Mouse (Mus musculus): ENCODE results near the gene Gabpb2. TPM values are rescaled to one million over a fixed set of nuclear protein-coding genes. Genes with fewer than 3 reads are reported as not detected.

Gene Gabpb2
- 38.0 TPM for polyA plus RNA-seq (2017; shearing (Covaris generic))

GRCm38 (mm10) chr3:95217255-95218134, at the start of gene Gabpb2:
Gene Gabpb2 (minus strand): TSS chr3:95217916.

DNA sequence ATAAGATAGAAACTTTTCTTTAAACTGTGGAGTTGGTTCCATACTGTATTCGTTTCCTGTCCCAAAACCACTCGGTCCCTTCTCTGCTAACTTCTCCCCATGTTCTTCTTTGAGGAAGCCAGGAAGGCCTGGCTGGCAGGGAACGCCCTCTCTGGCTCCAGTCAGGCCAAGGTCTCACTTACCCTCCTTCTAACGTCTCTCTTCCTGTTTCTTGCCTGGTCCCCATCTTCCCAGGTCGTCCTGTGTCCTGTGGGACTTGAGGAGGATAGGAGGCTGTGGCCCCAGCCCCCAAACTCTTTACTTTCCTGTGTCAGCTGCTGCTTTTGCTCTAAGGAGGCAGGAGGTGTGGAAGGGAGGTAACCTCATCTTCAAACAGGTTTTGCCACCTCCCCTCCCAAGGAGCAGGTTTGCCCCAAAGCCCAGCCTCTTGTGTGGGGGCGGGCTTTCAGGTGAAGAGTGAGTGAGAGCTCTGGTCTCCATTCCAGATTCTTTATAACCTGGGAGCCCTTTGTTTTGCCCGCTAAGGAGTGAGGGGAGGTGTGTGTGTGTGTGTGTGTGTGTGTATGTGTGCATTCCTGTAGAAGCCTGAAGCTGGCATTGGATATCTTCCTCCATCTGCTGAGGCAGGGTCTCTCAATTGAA, 33.2 kb upstream of the Gabpb2 start, which contains the start of gene Bnipl:
Bnipl (minus strand) TSS at position 411 of the 642 bp plus-strand sequence.

DNA sequence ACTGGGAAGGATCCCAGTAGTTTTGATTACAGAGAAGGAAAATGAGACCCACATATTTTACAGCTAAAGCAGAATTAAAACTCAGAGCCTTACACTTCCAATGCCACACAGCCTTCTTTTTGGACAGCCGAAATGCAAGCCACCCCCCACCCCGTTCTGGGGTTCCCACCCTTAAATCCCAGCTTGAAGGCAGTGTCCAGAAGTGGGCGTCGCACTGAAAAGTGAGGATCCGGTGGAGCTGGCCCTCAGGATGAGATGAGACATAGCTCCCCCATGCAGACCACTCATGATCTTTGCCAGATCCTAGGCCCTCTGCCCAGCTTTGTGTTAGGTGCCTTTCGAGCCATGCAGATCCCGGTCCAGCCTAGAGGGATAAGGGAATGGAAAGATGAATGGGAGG, 23.8 kb upstream of the Gabpb2 start, which contains the start of gene Gm128:
Gm128 (minus strand) TSS at position 101 of the 400 bp plus-strand sequence.

GRCm38 (mm10) chr3:95231298-95232221, 13.8 kb upstream of the Gabpb2 start, which contains the start of gene Mllt11:
Gene Mllt11 (minus strand): TSS chr3:95232171.

DNA sequence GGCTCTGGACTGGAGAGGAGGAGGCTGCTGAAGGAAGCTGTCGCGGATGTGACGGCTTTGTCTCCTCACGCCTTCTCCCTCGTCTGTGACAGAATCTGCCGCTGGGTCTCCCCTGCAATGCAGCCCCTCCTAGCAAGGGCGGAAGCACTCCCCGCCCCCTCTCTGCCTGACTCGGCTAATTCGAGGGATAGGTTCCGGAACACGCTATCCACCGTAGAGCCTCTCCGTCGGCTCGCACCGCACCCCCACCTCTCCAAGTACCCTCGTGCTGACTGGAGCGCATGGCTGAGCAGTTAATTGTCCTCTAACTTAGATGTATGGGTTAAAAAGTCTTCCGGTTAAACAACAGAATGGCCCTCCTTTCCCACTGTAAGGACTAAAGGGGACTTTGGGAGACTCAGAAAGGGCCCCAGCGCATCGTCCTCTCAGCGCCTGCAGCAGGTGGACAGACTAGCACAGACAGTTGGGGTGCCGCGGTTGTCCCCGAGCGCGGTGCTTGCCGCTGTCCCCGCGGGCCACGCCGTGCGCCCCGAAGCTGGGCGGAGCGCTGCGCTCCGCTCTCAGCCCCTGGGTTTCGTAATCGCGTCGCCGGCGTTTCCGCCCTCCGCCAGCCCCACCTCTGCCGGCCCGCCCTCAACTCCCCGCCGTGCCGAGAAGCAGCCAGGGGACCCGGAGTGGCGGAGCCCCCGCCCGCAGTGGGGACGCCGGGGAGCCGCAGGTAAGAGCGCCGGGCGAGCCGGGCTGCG, 10.6 kb upstream of the Gabpb2 start, which contains the start of gene Cdc42se1:
Cdc42se1 (plus strand) TSS at position 585 of the 746 bp plus-strand sequence.

GRCm38 (mm10) chr3:95159987-95160963, 57.4 kb downstream of the Gabpb2 start, which contains the start of gene Sema6c:
Gene Sema6c (plus strand): TSS chr3:95160457.

DNA sequence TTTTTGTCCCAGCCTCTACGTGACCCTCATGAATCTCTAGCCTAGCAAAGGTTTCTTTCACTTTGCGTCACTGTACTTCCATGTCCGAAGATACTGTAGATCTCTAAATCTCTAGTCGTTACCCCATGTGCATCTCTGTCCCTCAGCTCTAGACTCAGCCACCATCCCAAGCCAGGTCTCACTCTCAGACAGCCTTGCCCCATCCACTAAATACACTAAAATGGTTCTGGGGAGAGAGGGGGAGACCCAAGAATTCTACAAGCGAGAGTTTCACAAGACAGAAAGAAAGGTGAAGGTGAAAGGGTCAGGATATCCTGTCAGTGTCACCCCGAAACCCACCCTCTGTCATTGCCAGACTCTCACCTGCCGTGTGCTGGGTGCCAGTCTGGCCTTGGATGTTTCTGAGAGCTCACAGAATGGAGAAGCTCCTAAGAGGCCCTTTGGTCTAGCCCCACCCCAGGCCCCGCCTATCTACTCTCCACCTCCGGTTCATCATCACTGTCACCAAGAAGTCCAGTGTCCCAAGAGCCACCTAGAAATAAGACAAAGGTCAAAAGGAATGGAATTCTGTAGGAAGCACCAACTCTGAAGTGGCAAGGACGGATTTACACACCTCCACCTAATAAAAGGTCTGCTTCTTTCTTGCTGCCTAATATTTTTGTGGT, 75.6 kb downstream of the Gabpb2 start, which contains the start of gene Tnfaip8l2:
Tnfaip8l2 (minus strand) TSS at position 409 of the 665 bp plus-strand sequence.

GRCm38 (mm10) chr3:95133680-95134101, 84.0 kb downstream of the Gabpb2 start, which contains the start of the genes Scnm1 and Lysmd1:
Gene Scnm1 (minus strand): TSS chr3:95134011.
Gene Lysmd1 (plus strand): TSS chr3:95134088.

Other genes with a start within 250 kb of the Gabpb2 start
- 10.3 TPM for gene Pi4kb, start 243.2 kb downstream of the Gabpb2 start, polyA plus RNA-seq (2017; shearing (Covaris generic))
- 82.6 TPM for gene Zfp687, start 202.5 kb downstream of the Gabpb2 start, polyA plus RNA-seq (2017; shearing (Covaris generic))
- 335 TPM for gene Psmd4, start 175.3 kb downstream of the Gabpb2 start, polyA plus RNA-seq (2017; shearing (Covaris generic))
- 36.5 TPM for gene Pip5k1a, start 111.0 kb downstream of the Gabpb2 start, polyA plus RNA-seq (2017; shearing (Covaris generic))
- 115 TPM for gene Vps72, start 106.9 kb downstream of the Gabpb2 start, polyA plus RNA-seq (2017; shearing (Covaris generic))
- gene Tmod4, start 93.4 kb downstream of the Gabpb2 start, polyA plus RNA-seq (2017; shearing (Covaris generic)): 3.1 TPM
- gene Scnm1, start 83.9 kb downstream of the Gabpb2 start, polyA plus RNA-seq (2017; shearing (Covaris generic)): 121 TPM
- 38.7 TPM for gene Lysmd1, start 83.8 kb downstream of the Gabpb2 start, polyA plus RNA-seq (2017; shearing (Covaris generic))
- gene Tnfaip8l2, start 75.6 kb downstream of the Gabpb2 start, polyA plus RNA-seq (2017; shearing (Covaris generic)): 310 TPM
- gene Sema6c, start 57.5 kb downstream of the Gabpb2 start, polyA plus RNA-seq (2017; shearing (Covaris generic)): 0.24 TPM
- gene Cdc42se1, start 10.8 kb upstream of the Gabpb2 start, polyA plus RNA-seq (2017; shearing (Covaris generic)): 512 TPM
- gene Mllt11, start 14.3 kb upstream of the Gabpb2 start, polyA plus RNA-seq (2017; shearing (Covaris generic)): 9.7 TPM
- gene Gm128, start 23.7 kb upstream of the Gabpb2 start, polyA plus RNA-seq (2017; shearing (Covaris generic)): 1.6 TPM
- not detected for gene Bnipl, start 33.3 kb upstream of the Gabpb2 start, polyA plus RNA-seq (2017; shearing (Covaris generic))
- gene Mindy1, start 63.4 kb upstream of the Gabpb2 start, polyA plus RNA-seq (2017; shearing (Covaris generic)): 28.5 TPM
- gene Prune1, start 64.2 kb upstream of the Gabpb2 start, polyA plus RNA-seq (2017; shearing (Covaris generic)): 8.7 TPM
- 0.60 TPM for gene Anxa9, start 89.3 kb upstream of the Gabpb2 start, polyA plus RNA-seq (2017; shearing (Covaris generic))
- gene Cers2, start 96.9 kb upstream of the Gabpb2 start, polyA plus RNA-seq (2017; shearing (Covaris generic)): 305 TPM
- 49.6 TPM for gene Setdb1, start 139.3 kb upstream of the Gabpb2 start, polyA plus RNA-seq (2017; shearing (Covaris generic))
- not detected for gene 4930558C23Rik, start 184.9 kb upstream of the Gabpb2 start, polyA plus RNA-seq (2017; shearing (Covaris generic))
- gene Arnt, start 216.5 kb upstream of the Gabpb2 start, polyA plus RNA-seq (2017; shearing (Covaris generic)): 60.8 TPM